Mouse (Mus musculus): ENCODE measurements around the gene Egr4. TPM values are rescaled to one million over a fixed set of nuclear protein-coding genes. Genes with fewer than 3 reads are reported as not detected.

Egr4 gene
- polyA plus RNA-seq, 1 experiment from 2014 or later: not detected

- H3K27me3 ChIP-seq: peaks cover 72% of the 10 kb centered on the region
- no peak overlapping the region for H3K9ac ChIP-seq (replicated peaks)
- H3K36me3 ChIP-seq: no peaks in the 10 kb centered on the region
- H3K27ac ChIP-seq (replicated peaks): no peak overlapping the region
- H3K4me2 ChIP-seq (replicated peaks): peak overlapping the region; percentile 81
- no peak for ATAC-seq (replicated peaks)
- H3K4me1 ChIP-seq: peaks cover 31% of the 10 kb centered on the region
- under 1% methylated on average over 88 of the region's 88 CpGs for WGBS
- H3K4me3 ChIP-seq: peak overlapping the region; percentile 46
- no peaks in the 10 kb centered on the region for H3K9me3 ChIP-seq
Measured at GRCm38 (mm10) chr6:85511286-85512055, 1.9 kb downstream of the Egr4 start.

GRCm38 (mm10) chr6:85510476-85510875, 2.9 kb downstream of the Egr4 start:
- Histone ChIP-seq H3K9ac (replicated peaks) (no peak overlapping the region), H3K27me3 (peaks cover 66% of the 10 kb centered on the region), H3K9me3 (no peaks in the 10 kb centered on the region), H3K27ac (replicated peaks) (no peak overlapping the region), H3K4me1 (peaks cover 31% of the 10 kb centered on the region), H3K4me2 (replicated peaks) (no peak overlapping the region), H3K4me3 (no peak overlapping the region), H3K36me3 (no peaks in the 10 kb centered on the region)
- WGBS: 1% methylated on average over 6 of the region's 6 CpGs
- no peak for ATAC-seq (replicated peaks)

- Histone ChIP-seq H3K27me3 (peaks cover 47% of the 10 kb centered on the region), H3K4me3 (no peak overlapping the region), H3K27ac (replicated peaks) (no peak overlapping the region), H3K4me1 (peaks cover 26% of the 10 kb centered on the region), H3K36me3 (no peaks in the 10 kb centered on the region), H3K9ac (replicated peaks) (no peak overlapping the region), H3K9me3 (no peaks in the 10 kb centered on the region), H3K4me2 (replicated peaks) (no peak overlapping the region)
- no peak for ATAC-seq (replicated peaks)
- WGBS: 38% methylated on average over 5 of the region's 5 CpGs
Measured at GRCm38 (mm10) chr6:85508602-85509001, 4.8 kb downstream of the Egr4 start.

- H3K27ac ChIP-seq (replicated peaks): no peak overlapping the region
- H3K4me1 ChIP-seq: peaks cover 21% of the 10 kb centered on the region
- H3K36me3 ChIP-seq: no peaks in the 10 kb centered on the region
- H3K27me3 ChIP-seq: peaks cover 10% of the 10 kb centered on the region
- H3K9ac ChIP-seq (replicated peaks): no peak overlapping the region
- H3K9me3 ChIP-seq: no peaks in the 10 kb centered on the region
- no peak overlapping the region for H3K4me3 ChIP-seq
- no peak for ATAC-seq (replicated peaks)
- no peak overlapping the region for H3K4me2 ChIP-seq (replicated peaks)
- WGBS: 53% methylated on average over 2 of the region's 2 CpGs
Measured at GRCm38 (mm10) chr6:85504908-85505307, 8.5 kb downstream of the Egr4 start.

GRCm38 (mm10) chr6:85502911-85503250, 10.5 kb downstream of the Egr4 start, which contains the start of gene Fbxo41:
Fbxo41 (minus strand) TSS chr6:85502994.
- Histone ChIP-seq H3K9ac (replicated peaks) (peak within 1 kb of the TSS; percentile 91), H3K36me3 (no peaks in the 10 kb centered on the region), H3K27me3 (no peaks in the 10 kb centered on the region; the same call in 1 of the 2 replicates), H3K4me2 (replicated peaks) (peak within 1 kb of the TSS; percentile 88), H3K4me1 (peaks cover 21% of the 10 kb centered on the region), H3K4me3 (peak within 1 kb of the TSS; percentile 95), H3K27ac (replicated peaks) (peak within 1 kb of the TSS; percentile 72), H3K9me3 (no peaks in the 10 kb centered on the region)
- ATAC-seq (replicated peaks): peak; percentile 92
- WGBS: 1% methylated on average over 17 of the region's 22 CpGs

- H3K36me3 ChIP-seq: no peaks in the 10 kb centered on the region
- H3K27me3 ChIP-seq: no peaks in the 10 kb centered on the region; the same call in 1 of the 2 replicates
- peak overlapping the region; percentile 95 for H3K4me3 ChIP-seq
- peak overlapping the region; percentile 91 for H3K9ac ChIP-seq (replicated peaks)
- ATAC-seq (replicated peaks): peak; percentile 85
- H3K4me1 ChIP-seq: peaks cover 21% of the 10 kb centered on the region
- under 1% methylated on average over 33 of the region's 37 CpGs for WGBS
- peak overlapping the region; percentile 88 for H3K4me2 ChIP-seq (replicated peaks)
- H3K9me3 ChIP-seq: no peaks in the 10 kb centered on the region
- peak overlapping the region; percentile 72 for H3K27ac ChIP-seq (replicated peaks)
Measured at GRCm38 (mm10) chr6:85502103-85502910, 11.1 kb downstream of the Egr4 start.

- H3K27me3 ChIP-seq: no peaks in the 10 kb centered on the region; the same call in 1 of the 2 replicates
- H3K4me2 ChIP-seq (replicated peaks): peak overlapping the region; percentile 88
- peak; percentile 11; the same call in 1 of the 2 replicates for ATAC-seq (replicated peaks)
- no peaks in the 10 kb centered on the region for H3K9me3 ChIP-seq
- H3K36me3 ChIP-seq: no peaks in the 10 kb centered on the region
- WGBS: 5% methylated on average over 6 of the region's 6 CpGs
- peaks cover 21% of the 10 kb centered on the region for H3K4me1 ChIP-seq
- H3K9ac ChIP-seq (replicated peaks): peak overlapping the region; percentile 91
- H3K27ac ChIP-seq (replicated peaks): peak overlapping the region; percentile 72
- H3K4me3 ChIP-seq: peak overlapping the region; percentile 95
Measured at GRCm38 (mm10) chr6:85501571-85502102, 11.8 kb downstream of the Egr4 start.

GRCm38 (mm10) chr6:85500416-85500815, 13.0 kb downstream of the Egr4 start:
- H3K9me3 ChIP-seq: no peaks in the 10 kb centered on the region
- no peak overlapping the region for H3K4me2 ChIP-seq (replicated peaks)
- no peaks in the 10 kb centered on the region; the same call in 1 of the 2 replicates for H3K27me3 ChIP-seq
- H3K9ac ChIP-seq (replicated peaks): no peak overlapping the region
- no peak for ATAC-seq (replicated peaks)
- H3K27ac ChIP-seq (replicated peaks): no peak overlapping the region
- H3K36me3 ChIP-seq: no peaks in the 10 kb centered on the region
- H3K4me3 ChIP-seq: no peak overlapping the region
- peaks cover 21% of the 10 kb centered on the region for H3K4me1 ChIP-seq
- 81% methylated on average over 1 of the region's 1 CpGs for WGBS

- no peaks in the 10 kb centered on the region; the same call in 1 of the 2 replicates for H3K27me3 ChIP-seq
- H3K9ac ChIP-seq (replicated peaks): no peak overlapping the region
- no peak overlapping the region for H3K27ac ChIP-seq (replicated peaks)
- no peak for ATAC-seq (replicated peaks)
- no peaks in the 10 kb centered on the region for H3K9me3 ChIP-seq
- H3K36me3 ChIP-seq: no peaks in the 10 kb centered on the region
- no peak overlapping the region for H3K4me2 ChIP-seq (replicated peaks)
- peaks cover 18% of the 10 kb centered on the region for H3K4me1 ChIP-seq
- no peak overlapping the region for H3K4me3 ChIP-seq
- 68% methylated on average over 9 of the region's 9 CpGs for WGBS
Measured at GRCm38 (mm10) chr6:85498147-85498546, 15.2 kb downstream of the Egr4 start.

GRCm38 (mm10) chr6:85496976-85497375, 16.4 kb downstream of the Egr4 start:
- no peaks in the 10 kb centered on the region for H3K9me3 ChIP-seq
- peaks cover 10% of the 10 kb centered on the region for H3K4me1 ChIP-seq
- H3K27ac ChIP-seq (replicated peaks): no peak overlapping the region
- no peaks in the 10 kb centered on the region; the same call in 1 of the 2 replicates for H3K27me3 ChIP-seq
- ATAC-seq (replicated peaks): no peak
- no peak overlapping the region for H3K9ac ChIP-seq (replicated peaks)
- H3K4me2 ChIP-seq (replicated peaks): no peak overlapping the region
- no peaks in the 10 kb centered on the region for H3K36me3 ChIP-seq
- H3K4me3 ChIP-seq: no peak overlapping the region

- Histone ChIP-seq H3K4me2 (replicated peaks) (no peak overlapping the region), H3K9me3 (no peaks in the 10 kb centered on the region), H3K36me3 (no peaks in the 10 kb centered on the region), H3K9ac (replicated peaks) (no peak overlapping the region), H3K27me3 (no peaks in the 10 kb centered on the region), H3K4me3 (no peak overlapping the region), H3K4me1 (no peaks in the 10 kb centered on the region), H3K27ac (replicated peaks) (no peak overlapping the region)
- ATAC-seq (replicated peaks): no peak
- whole genome bisulfite sequencing: 90% methylated on average over 3 of the region's 3 CpGs
Measured at GRCm38 (mm10) chr6:85491606-85492005, 21.8 kb downstream of the Egr4 start.

- Histone ChIP-seq H3K4me2 (replicated peaks) (no peak overlapping the region), H3K36me3 (no peaks in the 10 kb centered on the region), H3K27ac (replicated peaks) (no peak overlapping the region), H3K4me1 (no peaks in the 10 kb centered on the region), H3K9ac (replicated peaks) (no peak overlapping the region), H3K27me3 (peaks cover 11% of the 10 kb centered on the region; the same call in 1 of the 2 replicates), H3K9me3 (no peaks in the 10 kb centered on the region), H3K4me3 (no peak overlapping the region)
- no peak for ATAC-seq (replicated peaks)
- WGBS: 88% methylated on average over 4 of the region's 4 CpGs
Measured at GRCm38 (mm10) chr6:85490252-85490651, 23.1 kb downstream of the Egr4 start.

Data from forebrain, embryonic 15.5 days (tissue).